Mouse (Mus musculus) heart, embryonic 10.5 days (tissue): ENCODE measurements at regions not wholly inside any gene's neighbourhood (a gene's known extent, or its start where the extent isn't known, plus 50 kb on each side); places are given as distances from the start of the nearest gene placed in this dataset.

Source experiments
- DNase-seq: peaks from one replicate; pipeline ENCODE4 v3.0.0-alpha.2; 2017; ENCODE audit warnings: low spot score
- H3K27ac ChIP-seq: fragments of 300-500 bp; sonication (generic); 2 replicates; pipeline ENCODE4 v1.5.1; 2016; ENCODE audit warnings: mild to moderate bottlenecking
- H3K27me3 ChIP-seq: fragments of 300-500 bp; sonication (generic); 2 replicates; pipeline ENCODE4 v1.6.1; 2016; ENCODE audit warnings: mild to moderate bottlenecking; ENCODE audit not compliant: poor library complexity, insufficient read depth, severe bottlenecking
- H3K36me3 ChIP-seq: fragments of 300-500 bp; sonication (generic); 2 replicates; pipeline ENCODE4 v1.6.1; 2016; ENCODE audit warnings: mild to moderate bottlenecking, moderate library complexity
- H3K4me1 ChIP-seq: fragments of 300-500 bp; sonication (generic); 2 replicates; pipeline ENCODE4 v1.6.1; 2016; ENCODE audit warnings: mild to moderate bottlenecking
- H3K4me3 ChIP-seq: fragments of 300-500 bp; sonication (generic); 2 replicates; pipeline ENCODE4 v1.5.1; 2016; ENCODE audit warnings: mild to moderate bottlenecking, moderate library complexity
- H3K9me3 ChIP-seq: fragments of 300-500 bp; sonication (generic); 2 replicates; pipeline ENCODE4 v1.6.1; 2016; ENCODE audit warnings: mild to moderate bottlenecking, moderate library complexity
- WGBS: fragments of 180-500 bp; shearing (Covaris S2); methylation state at CpG from one replicate; pipeline ENCODE4 v1.1.7; 2016; 5-methylcytosine and 5-hydroxymethylcytosine counted together

GRCm38 (mm10) chr15:50942429-50942828 is 2942.3 kb upstream of the Gm7489 start:
- no peaks in the 10 kb centered on the region for H3K4me1 ChIP-seq
- no peak for DNase-seq
- no peaks in the 10 kb centered on the region for H3K9me3 ChIP-seq
- no peak overlapping the region for H3K4me3 ChIP-seq
- no peaks in the 10 kb centered on the region for H3K36me3 ChIP-seq
- H3K27me3 ChIP-seq: no peaks in the 10 kb centered on the region
- 83% methylated on average over 5 of the region's 5 CpGs for WGBS
- no peak overlapping the region for H3K27ac ChIP-seq

- H3K4me3 ChIP-seq: no peak overlapping the region
- no peak for DNase-seq
- no peaks in the 10 kb centered on the region for H3K9me3 ChIP-seq
- H3K36me3 ChIP-seq: no peaks in the 10 kb centered on the region
- 94% methylated on average over 4 of the region's 4 CpGs for WGBS
- H3K27me3 ChIP-seq: no peaks in the 10 kb centered on the region
- no peaks in the 10 kb centered on the region for H3K4me1 ChIP-seq
- H3K27ac ChIP-seq: no peak overlapping the region
Observed at GRCm38 (mm10) chr15:50944976-50945375, 2939.7 kb upstream of the Gm7489 start.

GRCm38 (mm10) chr15:50959109-50959508 is 2925.6 kb upstream of the Gm7489 start:
- Histone ChIP-seq H3K9me3 (no peaks in the 10 kb centered on the region), H3K4me1 (no peaks in the 10 kb centered on the region), H3K27me3 (no peaks in the 10 kb centered on the region), H3K27ac (no peak overlapping the region), H3K4me3 (no peak overlapping the region), H3K36me3 (no peaks in the 10 kb centered on the region)
- 76% methylated on average over 3 of the region's 3 CpGs for WGBS
- no peak for DNase-seq

- H3K4me3 ChIP-seq: no peak overlapping the region
- H3K9me3 ChIP-seq: no peaks in the 10 kb centered on the region
- H3K4me1 ChIP-seq: no peaks in the 10 kb centered on the region
- 74% methylated on average over 5 of the region's 5 CpGs for WGBS
- no peaks in the 10 kb centered on the region for H3K36me3 ChIP-seq
- DNase-seq: no peak
- H3K27me3 ChIP-seq: no peaks in the 10 kb centered on the region
- H3K27ac ChIP-seq: no peak overlapping the region
Observed at GRCm38 (mm10) chr15:50963606-50964005, 2921.1 kb upstream of the Gm7489 start.

GRCm38 (mm10) chr15:50964236-50964635 is 2920.5 kb upstream of the Gm7489 start:
- Histone ChIP-seq H3K4me1 (no peaks in the 10 kb centered on the region), H3K4me3 (no peak overlapping the region), H3K36me3 (no peaks in the 10 kb centered on the region), H3K9me3 (no peaks in the 10 kb centered on the region), H3K27ac (no peak overlapping the region), H3K27me3 (no peaks in the 10 kb centered on the region)
- WGBS: 92% methylated on average over 2 of the region's 2 CpGs
- DNase-seq: no peak

GRCm38 (mm10) chr15:50967176-50967575 is 2917.5 kb upstream of the Gm7489 start:
- WGBS: 68% methylated on average over 2 of the region's 2 CpGs
- Histone ChIP-seq H3K27ac (no peak overlapping the region), H3K36me3 (no peaks in the 10 kb centered on the region), H3K4me1 (no peaks in the 10 kb centered on the region), H3K4me3 (no peak overlapping the region), H3K9me3 (no peaks in the 10 kb centered on the region), H3K27me3 (no peaks in the 10 kb centered on the region)
- DNase-seq: no peak

GRCm38 (mm10) chr15:50970637-50971036 is 2914.1 kb upstream of the Gm7489 start:
- 69% methylated on average over 4 of the region's 4 CpGs for WGBS
- no peaks in the 10 kb centered on the region for H3K27me3 ChIP-seq
- no peaks in the 10 kb centered on the region for H3K36me3 ChIP-seq
- no peak for DNase-seq
- no peak overlapping the region for H3K4me3 ChIP-seq
- no peaks in the 10 kb centered on the region for H3K9me3 ChIP-seq
- no peaks in the 10 kb centered on the region for H3K4me1 ChIP-seq
- no peak overlapping the region for H3K27ac ChIP-seq

- Histone ChIP-seq H3K9me3 (no peaks in the 10 kb centered on the region), H3K4me3 (no peak overlapping the region), H3K4me1 (no peaks in the 10 kb centered on the region), H3K27ac (no peak overlapping the region), H3K27me3 (no peaks in the 10 kb centered on the region), H3K36me3 (no peaks in the 10 kb centered on the region)
- 88% methylated on average over 13 of the region's 13 CpGs for WGBS
- no peak for DNase-seq
Observed at GRCm38 (mm10) chr15:50972593-50972992, 2912.1 kb upstream of the Gm7489 start.

GRCm38 (mm10) chr15:50974002-50974754 is 2910.5 kb upstream of the Gm7489 start:
- no peak for DNase-seq
- 70% methylated on average over 9 of the region's 9 CpGs for WGBS
- H3K4me3 ChIP-seq: no peak overlapping the region
- no peaks in the 10 kb centered on the region for H3K9me3 ChIP-seq
- no peaks in the 10 kb centered on the region for H3K4me1 ChIP-seq
- no peaks in the 10 kb centered on the region for H3K27me3 ChIP-seq
- H3K36me3 ChIP-seq: no peaks in the 10 kb centered on the region
- H3K27ac ChIP-seq: no peak overlapping the region

- no peaks in the 10 kb centered on the region for H3K4me1 ChIP-seq
- no peak for DNase-seq
- no peak overlapping the region for H3K4me3 ChIP-seq
- H3K36me3 ChIP-seq: no peaks in the 10 kb centered on the region
- no peak overlapping the region for H3K27ac ChIP-seq
- no peaks in the 10 kb centered on the region for H3K27me3 ChIP-seq
- 85% methylated on average over 4 of the region's 4 CpGs for WGBS
- H3K9me3 ChIP-seq: no peaks in the 10 kb centered on the region
Observed at GRCm38 (mm10) chr15:50989457-50989856, 2895.2 kb upstream of the Gm7489 start.

- H3K4me1 ChIP-seq: no peaks in the 10 kb centered on the region
- no peaks in the 10 kb centered on the region for H3K9me3 ChIP-seq
- WGBS: 44% methylated on average over 4 of the region's 4 CpGs
- DNase-seq: no peak
- H3K27ac ChIP-seq: no peak overlapping the region
- H3K36me3 ChIP-seq: no peaks in the 10 kb centered on the region
- no peak overlapping the region for H3K4me3 ChIP-seq
- no peaks in the 10 kb centered on the region for H3K27me3 ChIP-seq
Observed at GRCm38 (mm10) chr15:50991667-50992066, 2893.0 kb upstream of the Gm7489 start.

GRCm38 (mm10) chr15:50992246-50992645 is 2892.5 kb upstream of the Gm7489 start:
- Histone ChIP-seq H3K27me3 (no peaks in the 10 kb centered on the region), H3K4me3 (no peak overlapping the region), H3K36me3 (no peaks in the 10 kb centered on the region), H3K27ac (no peak overlapping the region), H3K9me3 (no peaks in the 10 kb centered on the region), H3K4me1 (no peaks in the 10 kb centered on the region)
- DNase-seq: no peak
- WGBS: 70% methylated on average over 2 of the region's 2 CpGs

GRCm38 (mm10) chr15:50993121-50993520 is 2891.6 kb upstream of the Gm7489 start:
- Histone ChIP-seq H3K27me3 (no peaks in the 10 kb centered on the region), H3K4me3 (no peak overlapping the region), H3K36me3 (no peaks in the 10 kb centered on the region), H3K27ac (no peak overlapping the region), H3K9me3 (no peaks in the 10 kb centered on the region), H3K4me1 (no peaks in the 10 kb centered on the region)
- no peak for DNase-seq
- WGBS: 76% methylated on average over 5 of the region's 5 CpGs

- Histone ChIP-seq H3K27ac (no peak overlapping the region), H3K4me3 (no peak overlapping the region), H3K4me1 (no peaks in the 10 kb centered on the region), H3K9me3 (no peaks in the 10 kb centered on the region), H3K36me3 (no peaks in the 10 kb centered on the region), H3K27me3 (no peaks in the 10 kb centered on the region)
- DNase-seq: peak; percentile 73
- WGBS: 81% methylated on average over 3 of the region's 3 CpGs
Observed at GRCm38 (mm10) chr15:50995688-50996087, 2889.0 kb upstream of the Gm7489 start.
